Mouse (Mus musculus) neural tube, embryonic 14.5 days (tissue): ENCODE measurements around the gene Foxj1. TPM values are rescaled to one million over a fixed set of nuclear protein-coding genes. Genes with fewer than 3 reads are reported as not detected.
A peak's percentile ranks its signal among the peaks of the same experiment; 100 is the strongest.
"Not testable (repeated sequence)": the region's sequence is repeated elsewhere in the genome, so short reads cannot be mapped to it uniquely, and the experiment has no call there.

Experiments
- ATAC-seq: fragments of 200-750 bp; cut with Nextera tagmentation; 2 replicates; pipeline ENCODE4 v1.8.0; 2017; ENCODE audit warnings: low read depth, mild to moderate bottlenecking, moderate TSS enrichment, moderate library complexity
- H3K27ac ChIP-seq: fragments of 300-500 bp; sonication (generic); 2 replicates; pipeline ENCODE4 v1.5.1; 2014; ENCODE audit warnings: low read depth, mild to moderate bottlenecking, control low read depth, low read length, moderate library complexity, mixed read lengths
- H3K27me3 ChIP-seq: fragments of 300-500 bp; sonication (generic); 2 replicates; pipeline ENCODE4 v1.6.1; 2014; ENCODE audit warnings: low read length; ENCODE audit not compliant: control insufficient read depth, insufficient read depth
- H3K36me3 ChIP-seq: fragments of 300-500 bp; sonication (generic); 2 replicates; pipeline ENCODE4 v1.6.1; 2014; ENCODE audit warnings: low read length, mixed read lengths; ENCODE audit not compliant: control insufficient read depth, insufficient read depth
- H3K4me1 ChIP-seq: fragments of 300-500 bp; sonication (generic); 2 replicates; pipeline ENCODE4 v1.6.1; 2014; ENCODE audit warnings: low read length; ENCODE audit not compliant: control insufficient read depth, insufficient read depth
- H3K4me2 ChIP-seq: fragments of 300-500 bp; sonication (generic); 2 replicates; pipeline ENCODE4 v1.6.1; 2014; ENCODE audit warnings: mild to moderate bottlenecking, low read depth, low read length, control low read depth
- H3K4me3 ChIP-seq: fragments of 300-500 bp; sonication (generic); 2 replicates; pipeline ENCODE4 v1.5.1; 2014; ENCODE audit warnings: low read depth, low read length, control low read depth, mixed read lengths
- H3K9ac ChIP-seq: fragments of 300-500 bp; sonication (generic); replicated peaks from 2 replicates; pipeline ENCODE4 v1.6.1; 2014; ENCODE audit warnings: low read depth, mild to moderate bottlenecking, control low read depth, low read length, mixed read lengths
- H3K9me3 ChIP-seq: fragments of 300-500 bp; sonication (generic); 2 replicates; pipeline ENCODE4 v1.6.1; 2016; ENCODE audit warnings: low read length; ENCODE audit not compliant: control insufficient read depth
- WGBS: fragments of 180-500 bp; shearing (Covaris S2); extraction: QIAGEN DNeasy Blood & Tissue Kit; methylation state at CpG from one replicate; pipeline ENCODE4 v1.1.7; 2014; 5-methylcytosine and 5-hydroxymethylcytosine counted together
- polyA plus RNA-seq: library from polyadenylated mRNA; unstranded; fragments of >200 nt; fragmentation: Nextera tagmentation; extraction: Ambion mirVana; gene quantifications from 2 replicates; pipeline ENCODE4 v1.2.1, GENCODE M21; 2014

Gene Foxj1
- polyA plus RNA-seq = 5.0 and 7.3 TPM in 2 replicates

DNA sequence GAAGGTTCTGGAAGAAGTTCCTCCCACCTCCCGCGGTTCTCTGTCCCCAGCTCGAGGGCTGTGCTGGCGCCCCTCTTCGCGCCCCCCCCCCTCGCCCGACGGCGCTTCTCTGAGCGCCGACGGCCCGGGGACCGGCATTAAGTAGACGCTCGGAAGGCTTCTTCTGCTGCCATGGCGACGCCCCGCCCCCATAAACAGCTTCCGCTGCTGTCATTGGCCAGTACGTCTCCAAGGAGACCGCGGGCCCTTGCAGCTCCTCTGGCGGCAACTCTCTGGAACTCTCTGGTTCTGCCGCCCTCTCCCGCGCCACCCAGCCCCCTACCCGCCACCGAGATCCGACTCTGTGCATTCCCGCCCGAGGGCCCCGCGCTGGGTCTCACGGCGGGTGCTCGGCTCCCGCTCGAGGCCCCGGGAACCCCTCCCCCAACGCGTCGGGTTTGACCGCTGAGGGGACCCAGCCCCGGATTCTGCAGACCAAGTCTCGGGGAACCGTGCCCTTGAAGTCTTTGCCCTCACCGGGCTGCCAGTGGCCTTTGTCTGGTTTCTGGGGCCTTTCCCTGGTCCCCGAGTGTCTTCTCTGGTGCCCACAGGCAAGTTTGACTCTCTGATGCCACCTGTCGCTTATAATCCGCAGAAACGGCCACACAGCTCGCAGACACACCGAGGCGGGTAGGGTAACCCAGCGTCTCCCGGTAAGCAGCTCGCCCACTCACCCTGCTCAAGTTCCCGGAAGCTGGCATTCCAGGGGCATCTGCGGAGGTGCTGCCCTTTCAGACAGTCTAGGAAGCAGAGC lies at the start of gene Foxj1:
Gene Foxj1, minus strand, starts transcription at position 156 of the 793 bp plus-strand sequence.
- H3K4me3 ChIP-seq = peak within 1 kb of the TSS; percentile 39
- peak; percentile 93 for ATAC-seq
- peak within 1 kb of the TSS; percentile 68; the same call in 1 of the 2 replicates for H3K27ac ChIP-seq
- peak within 1 kb of the TSS; percentile 43 for H3K9ac ChIP-seq
- H3K36me3 ChIP-seq = peaks cover 5% of the 10 kb centered on the region; the same call in 1 of the 2 replicates
- H3K9me3 ChIP-seq = no peaks in the 10 kb centered on the region
- under 1% methylated on average over 55 of the region's 61 CpGs for WGBS
- H3K27me3 ChIP-seq = no peaks in the 10 kb centered on the region; the same call in 1 of the 2 replicates
- H3K4me2 ChIP-seq = peak within 1 kb of the TSS; percentile 90
- H3K4me1 ChIP-seq = peaks cover 15% of the 10 kb centered on the region; the same call in 1 of the 2 replicates

GRCm38 (mm10) chr11:116384171-116384570 lies 49.0 kb upstream of the Foxj1 start:
- no peak overlapping the region for H3K4me3 ChIP-seq
- no peak overlapping the region for H3K27ac ChIP-seq
- H3K36me3 ChIP-seq = no peaks in the 10 kb centered on the region; the same call in 1 of the 2 replicates
- no peaks in the 10 kb centered on the region for H3K9me3 ChIP-seq
- ATAC-seq = no peak
- no peak overlapping the region for H3K4me2 ChIP-seq
- 89% methylated on average over 11 of the region's 11 CpGs for WGBS
- no peaks in the 10 kb centered on the region for H3K27me3 ChIP-seq
- no peak overlapping the region for H3K9ac ChIP-seq
- H3K4me1 ChIP-seq = peaks cover 8% of the 10 kb centered on the region

DNA sequence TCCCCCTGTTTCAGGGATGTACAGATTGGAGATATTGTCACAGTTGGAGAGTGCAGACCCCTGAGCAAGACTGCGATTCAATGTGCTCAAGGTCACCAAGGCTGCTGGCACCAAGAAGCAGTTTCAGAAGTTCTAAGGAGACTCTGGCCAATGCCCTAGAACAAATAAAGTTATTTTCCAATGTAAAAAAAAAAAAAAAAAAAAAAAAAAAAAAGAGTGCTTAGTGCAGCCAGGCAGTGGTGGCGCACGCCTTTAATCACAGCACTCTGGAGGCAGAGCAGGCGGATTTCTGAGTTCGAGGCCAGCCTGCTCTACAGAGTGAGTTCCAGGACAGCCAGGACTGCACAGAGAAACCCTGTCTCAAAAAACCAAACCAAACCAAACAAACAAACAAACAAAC lies 47.9 kb upstream of the Foxj1 start:
- H3K36me3 ChIP-seq, H3K9ac ChIP-seq, H3K4me2 ChIP-seq, H3K27ac ChIP-seq, H3K9me3 ChIP-seq, ATAC-seq, H3K4me1 ChIP-seq, H3K27me3 ChIP-seq, H3K4me3 ChIP-seq: not testable (repeated sequence)
- 86% methylated on average over 5 of the region's 5 CpGs for WGBS

GRCm38 (mm10) chr11:116380767-116381166 lies 45.6 kb upstream of the Foxj1 start:
- 90% methylated on average over 7 of the region's 7 CpGs for WGBS
- Histone ChIP-seq H3K4me1 (no peaks in the 10 kb centered on the region), H3K4me2 (no peak overlapping the region), H3K27ac (no peak overlapping the region), H3K4me3 (no peak overlapping the region), H3K9me3 (no peaks in the 10 kb centered on the region), H3K36me3 (peaks cover 4% of the 10 kb centered on the region; the same call in 1 of the 2 replicates), H3K9ac (no peak overlapping the region), H3K27me3 (no peaks in the 10 kb centered on the region)
- no peak for ATAC-seq

- no peaks in the 10 kb centered on the region for H3K9me3 ChIP-seq
- peaks cover 4% of the 10 kb centered on the region; the same call in 1 of the 2 replicates for H3K36me3 ChIP-seq
- H3K4me2 ChIP-seq = no peak overlapping the region
- no peak overlapping the region for H3K4me3 ChIP-seq
- H3K27me3 ChIP-seq = no peaks in the 10 kb centered on the region
- 93% methylated on average over 6 of the region's 6 CpGs for WGBS
- no peak overlapping the region for H3K27ac ChIP-seq
- no peaks in the 10 kb centered on the region for H3K4me1 ChIP-seq
- no peak overlapping the region for H3K9ac ChIP-seq
- ATAC-seq = no peak
Observed at GRCm38 (mm10) chr11:116379530-116379929, 44.3 kb upstream of the Foxj1 start.

DNA sequence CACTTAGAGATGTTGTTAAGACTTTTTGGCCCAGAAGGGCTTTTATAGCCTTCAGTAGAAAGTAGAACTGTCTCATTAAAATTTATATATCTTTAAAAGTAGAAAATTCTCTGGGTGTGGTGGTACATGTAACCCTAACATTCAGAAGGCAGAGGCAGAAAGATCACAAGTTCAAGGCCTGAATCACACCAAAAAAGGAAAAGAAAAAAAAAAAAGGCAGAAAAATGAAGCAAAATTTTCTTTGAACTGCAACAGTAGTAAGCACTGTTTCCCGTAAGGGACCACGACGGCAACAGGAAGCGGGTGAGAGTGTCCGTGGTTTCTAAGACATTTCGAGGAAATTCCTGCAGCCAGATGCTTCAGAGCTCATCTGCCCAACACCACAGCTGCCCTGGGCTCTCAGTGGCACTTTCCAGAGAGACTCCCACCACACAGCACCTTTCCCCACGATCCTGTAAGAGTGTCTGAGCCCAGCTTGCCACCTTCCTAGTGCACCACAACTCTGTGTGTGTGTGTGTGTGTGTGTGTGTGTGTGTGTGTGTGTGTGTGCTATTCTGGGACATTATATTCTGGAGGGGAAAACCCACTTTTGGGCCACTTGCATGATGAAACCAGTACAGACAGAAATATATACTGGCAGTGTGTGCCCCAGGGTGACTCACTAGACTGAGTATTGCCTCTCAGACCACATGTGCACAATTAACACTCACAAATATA lies 41.9 kb upstream of the Foxj1 start:
- no peaks in the 10 kb centered on the region for H3K27me3 ChIP-seq
- H3K4me3 ChIP-seq = no peak overlapping the region
- H3K4me1 ChIP-seq = no peaks in the 10 kb centered on the region
- peaks cover 4% of the 10 kb centered on the region; the same call in 1 of the 2 replicates for H3K36me3 ChIP-seq
- H3K4me2 ChIP-seq = no peak overlapping the region
- H3K9ac ChIP-seq = no peak overlapping the region
- H3K9me3 ChIP-seq = no peaks in the 10 kb centered on the region
- no peak for ATAC-seq
- 82% methylated on average over 7 of the region's 7 CpGs for WGBS
- H3K27ac ChIP-seq = no peak overlapping the region

GRCm38 (mm10) chr11:116371894-116372450 lies 36.8 kb upstream of the Foxj1 start:
- Histone ChIP-seq H3K27ac (no peak overlapping the region), H3K9me3 (no peaks in the 10 kb centered on the region), H3K36me3 (no peaks in the 10 kb centered on the region), H3K4me1 (no peaks in the 10 kb centered on the region), H3K27me3 (no peaks in the 10 kb centered on the region), H3K4me2 (no peak overlapping the region), H3K9ac (no peak overlapping the region), H3K4me3 (no peak overlapping the region)
- ATAC-seq = no peak
- 87% methylated on average over 4 of the region's 4 CpGs for WGBS

DNA sequence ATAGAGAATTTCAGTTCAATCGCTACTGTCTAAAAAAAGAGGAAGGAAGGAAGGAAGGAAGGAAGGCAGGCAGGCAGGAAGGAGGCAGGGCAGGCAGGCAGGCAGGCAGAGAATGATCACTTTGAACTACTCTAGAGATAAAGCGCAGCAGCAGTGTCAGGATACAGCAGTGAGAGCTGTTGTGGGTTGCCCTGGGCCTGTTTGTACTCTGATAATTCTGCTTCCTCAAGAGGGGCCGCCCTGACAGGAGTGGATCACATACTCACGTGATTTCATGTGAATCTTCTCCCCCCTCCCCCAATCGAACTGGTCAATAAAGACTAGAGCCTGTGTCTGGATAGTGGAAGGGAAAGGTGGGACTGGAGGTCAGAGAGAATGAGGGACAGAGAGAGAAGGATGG lies 34.4 kb upstream of the Foxj1 start:
- 73% methylated on average over 5 of the region's 5 CpGs for WGBS
- Histone ChIP-seq H3K4me3 (no peak overlapping the region), H3K4me1 (no peaks in the 10 kb centered on the region), H3K4me2 (no peak overlapping the region), H3K27ac (no peak overlapping the region), H3K36me3 (no peaks in the 10 kb centered on the region), H3K27me3 (no peaks in the 10 kb centered on the region), H3K9ac (no peak overlapping the region), H3K9me3 (no peaks in the 10 kb centered on the region)
- ATAC-seq = no peak

DNA sequence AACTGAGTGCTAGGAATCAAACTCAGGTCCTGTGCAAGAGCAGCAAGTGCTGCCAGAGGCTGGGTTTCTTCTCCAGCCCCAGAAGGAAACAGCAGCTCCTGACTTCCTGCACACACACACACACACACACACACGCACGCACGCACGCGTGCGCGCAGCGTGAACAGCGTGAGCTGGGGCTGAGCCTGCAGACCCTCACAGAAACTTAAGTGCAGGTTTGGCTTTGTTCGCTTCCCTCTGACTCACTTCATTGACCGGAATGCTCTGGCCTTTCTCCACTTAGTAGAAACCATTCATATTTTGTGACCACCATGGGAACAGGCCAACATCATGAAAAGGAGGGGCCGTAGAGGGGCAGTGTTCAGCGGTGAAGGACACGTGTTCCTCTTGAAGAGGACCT lies 33.9 kb upstream of the Foxj1 start:
- Histone ChIP-seq H3K9ac (no peak overlapping the region), H3K27me3 (no peaks in the 10 kb centered on the region), H3K36me3 (no peaks in the 10 kb centered on the region), H3K27ac (no peak overlapping the region), H3K9me3 (no peaks in the 10 kb centered on the region), H3K4me3 (no peak overlapping the region), H3K4me2 (no peak overlapping the region), H3K4me1 (no peaks in the 10 kb centered on the region)
- 90% methylated on average over 14 of the region's 14 CpGs for WGBS
- ATAC-seq = no peak
